Mouse (Mus musculus): ENCODE results near the gene Zbtb11. TPM values are rescaled to one million over a fixed set of nuclear protein-coding genes. Genes with fewer than 3 reads are reported as not detected.
"Not testable (repeated sequence)": the region's sequence is repeated elsewhere in the genome, so short reads cannot be mapped to it uniquely, and the experiment has no call there.

Zbtb11 gene
- polyA plus RNA-seq, 1 experiment = 11.8 TPM

DNA sequence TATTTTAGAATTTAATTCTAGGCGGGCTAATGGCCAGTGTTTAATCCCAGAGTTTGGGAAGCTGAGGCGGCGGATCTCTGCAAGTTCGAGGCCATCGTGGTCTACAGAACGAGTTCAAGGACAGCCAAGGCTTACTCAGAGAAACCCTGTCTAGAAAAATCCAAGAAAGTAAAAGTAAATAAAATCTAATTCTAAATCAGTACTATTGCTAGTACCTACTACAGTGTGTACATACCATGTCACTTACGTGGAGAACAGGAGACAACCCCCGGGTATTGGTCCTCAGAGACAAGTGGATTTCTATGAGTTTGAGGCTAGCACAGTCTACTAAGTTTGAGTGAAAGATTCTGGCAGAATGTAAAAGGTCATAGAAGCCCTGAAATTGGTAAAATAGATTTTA lies 64.4 kb downstream of the Zbtb11 start:
- no peak for DNase-seq (ENCODE audit: low spot score)

DNA sequence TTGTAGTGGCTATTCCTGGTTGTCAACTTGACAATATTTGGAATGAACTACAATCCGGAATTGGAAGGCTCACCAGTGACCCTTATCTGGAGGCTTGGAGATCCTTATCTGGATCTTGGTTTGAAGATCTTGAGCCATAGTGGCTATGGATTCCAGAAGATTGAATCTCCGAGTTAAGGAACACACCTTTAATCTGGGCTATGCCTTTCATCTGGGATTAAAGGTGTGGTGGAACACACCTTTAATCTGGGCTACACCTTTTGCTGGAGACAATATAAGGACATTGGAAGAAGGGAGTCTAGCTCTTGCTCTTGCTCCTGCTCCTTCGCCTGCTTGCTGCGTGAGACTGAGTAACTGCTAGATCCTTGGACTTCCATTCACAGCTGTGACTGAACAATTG lies 74.4 kb downstream of the Zbtb11 start, which contains the start of gene Senp7:
Senp7 (plus strand) TSS at position 301 of the 400 bp plus-strand sequence.
- not testable (repeated sequence) for DNase-seq (ENCODE audit: low spot score)

- no peak for DNase-seq (ENCODE audit: low spot score)
These were observed 82.2 kb downstream of the Zbtb11 start for GRCm38 (mm10) chr16:56055911-56056310.

DNA sequence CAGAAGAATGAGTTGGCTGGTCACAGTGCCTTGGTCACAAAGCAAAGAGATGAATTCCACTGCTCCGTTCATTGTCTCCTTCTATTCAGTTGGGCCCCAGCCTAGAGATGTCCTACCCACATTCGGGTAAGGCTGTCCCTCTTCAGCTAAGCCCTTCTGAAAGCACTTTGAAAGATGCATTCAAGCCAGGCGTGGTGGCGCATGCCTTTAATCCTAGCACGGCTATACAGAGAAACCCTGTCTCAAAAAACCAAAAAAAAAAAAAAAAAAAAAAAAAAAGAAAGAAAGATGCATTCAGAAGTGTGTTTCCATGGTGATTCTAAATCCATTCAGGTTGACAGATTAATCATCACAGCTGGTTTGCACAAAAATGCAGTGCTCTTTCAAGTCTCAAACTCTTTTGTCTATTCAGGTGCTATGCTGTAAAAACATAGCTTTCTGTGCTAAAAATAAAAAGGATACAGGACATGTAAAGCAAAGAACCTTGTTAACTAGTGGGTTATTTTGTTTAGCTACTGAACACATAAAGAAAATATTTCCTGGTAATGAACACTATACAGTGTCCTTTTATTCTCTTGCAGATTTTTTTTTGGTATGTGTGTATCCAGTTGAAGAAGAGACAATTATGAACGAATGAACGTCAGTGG lies 83.4 kb downstream of the Zbtb11 start:
- DNase-seq (ENCODE audit: low spot score) = no peak

DNA sequence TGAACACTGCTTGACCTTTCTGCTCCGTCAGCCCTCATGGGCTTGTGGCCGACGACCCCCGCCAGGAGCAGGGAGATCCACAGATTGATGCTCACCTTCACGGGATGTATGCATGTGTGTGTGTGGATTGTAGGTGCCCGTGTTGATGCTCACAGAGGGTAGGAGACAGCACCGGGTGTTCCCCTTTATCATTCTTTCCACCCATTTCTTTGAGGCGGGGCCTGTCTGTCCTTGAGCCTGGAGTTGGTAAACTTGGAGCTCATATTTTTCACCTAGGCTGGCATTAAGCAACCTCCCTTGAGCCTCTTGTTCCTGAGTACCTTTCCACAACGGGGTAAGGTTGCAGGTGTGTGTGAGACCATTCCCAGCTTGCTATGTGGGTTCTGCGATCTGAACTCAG lies 84.5 kb downstream of the Zbtb11 start:
- DNase-seq (ENCODE audit: low spot score) = no peak

Other genes starting within 250 kb of the Zbtb11 start
- gene Nfkbiz, start 135.0 kb upstream of the Zbtb11 start, polyA plus RNA-seq (2012; rRNA removed) = 10.3 and 10.8 TPM in 2 replicates
- gene Nxpe3, start 78.6 kb upstream of the Zbtb11 start, polyA plus RNA-seq (2012; rRNA removed) = 3.9 and 4.4 TPM in 2 replicates
- 3.0 and 3.7 TPM in 2 replicates for gene Cep97, start 39.0 kb upstream of the Zbtb11 start, polyA plus RNA-seq (2012; rRNA removed)
- gene Rpl24, start 7.6 kb upstream of the Zbtb11 start, polyA plus RNA-seq (2012; rRNA removed) = 872 and 875 TPM in 2 replicates
- 79.2 and 94.9 TPM in 2 replicates for gene Pcnp, start 55.9 kb downstream of the Zbtb11 start, polyA plus RNA-seq (2012; rRNA removed)
- 8.6 and 9.1 TPM in 2 replicates for gene Trmt10c, start 63.9 kb downstream of the Zbtb11 start, polyA plus RNA-seq (2012; rRNA removed)
- gene Senp7, start 74.5 kb downstream of the Zbtb11 start, polyA plus RNA-seq (2012; rRNA removed) = 11.7 and 12.8 TPM in 2 replicates
- gene Impg2, start 230.4 kb downstream of the Zbtb11 start, polyA plus RNA-seq (2012; rRNA removed) = 0.26 and 0.28 TPM in 2 replicates

All from urinary bladder, adult 2 months (tissue).